Mouse (Mus musculus) testis, adult 2 months (tissue): ENCODE measurements around the gene Bbs9.

ENCODE experiments used
- CTCF ChIP-seq: fragments of 200-500 bp; IDR thresholded peaks from 2 replicates; pipeline ENCODE4 v1.5.1; 2012; ENCODE audit warnings: low read depth, mild to moderate bottlenecking, inconsistent platforms, low read length, moderate library complexity; ENCODE audit not compliant: control insufficient read depth, insufficient read depth, insufficient replicate concordance
- POLR2A ChIP-seq: fragments of 200-500 bp; IDR thresholded peaks from 2 replicates; pipeline ENCODE4 v1.6.1; 2012; ENCODE audit warnings: low read depth, mild to moderate bottlenecking, inconsistent platforms, low read length, moderate library complexity; ENCODE audit not compliant: control insufficient read depth

GRCm38 (mm10) chr9:22449209-22449608 is 26.3 kb upstream of the Bbs9 start:
- TF ChIP-seq POLR2A (no peak), CTCF (no peak)
